Mouse (Mus musculus) MEL (cell line): ENCODE results near the gene Angptl8. TPM values are rescaled to one million over a fixed set of nuclear protein-coding genes. Genes with fewer than 3 reads are reported as not detected.

Experiments used
- DNase-seq: peaks from one replicate; pipeline ENCODE4 v3.0.0; 2011; ENCODE audit warnings: low read depth, low spot score
- H3K27ac ChIP-seq: 2 replicates; pipeline ENCODE4 v1.5.1; 2012; ENCODE audit warnings: low read depth, mild to moderate bottlenecking, control low read depth, low read length, moderate library complexity; ENCODE audit not compliant: control insufficient read depth
- H3K27me3 ChIP-seq, 2 experiments: fragments of 150-350 bp in 1 of 2; sonication (generic) in 1 of 2; 2 replicates each; pipeline ENCODE4 v1.6.1; 2012; ENCODE audit warnings: low read length in 2 of 2, mild to moderate bottlenecking in 2 of 2, improper control_type of control experiment in 1 of 2, moderate library complexity in 1 of 2; ENCODE audit not compliant: insufficient read depth in 2 of 2, control insufficient read depth in 1 of 2
- H3K36me3 ChIP-seq, 2 experiments: 2 replicates each; pipeline ENCODE4 v1.6.1; 2012 to 2014; ENCODE audit warnings: low read length in 2 of 2, improper control_type of control experiment in 1 of 2, inconsistent platforms in 1 of 2, mild to moderate bottlenecking in 1 of 2; ENCODE audit not compliant: insufficient read depth in 2 of 2, control insufficient read depth in 1 of 2
- H3K4me1 ChIP-seq, 2 experiments: fragments of 150-350 bp in 1 of 2; sonication (generic) in 1 of 2; 2 replicates each; pipeline ENCODE4 v1.6.1; 2012; ENCODE audit warnings: low read length in 2 of 2, improper control_type of control experiment in 1 of 2, mild to moderate bottlenecking in 1 of 2; ENCODE audit not compliant: insufficient read depth in 2 of 2, control insufficient read depth in 1 of 2
- H3K4me3 ChIP-seq, 2 experiments: fragments of 150-350 bp in 1 of 2; sonication (generic) in 1 of 2; 2 replicates each; pipeline ENCODE4 v1.5.1; 2012; ENCODE audit warnings: low read depth in 2 of 2, low read length in 2 of 2, mild to moderate bottlenecking in 2 of 2, moderate library complexity in 2 of 2, control low read depth in 1 of 2, improper control_type of control experiment in 1 of 2; ENCODE audit not compliant: control insufficient read depth in 1 of 2, insufficient read depth in 1 of 2
- H3K79me2 ChIP-seq: 2 replicates; pipeline ENCODE4 v1.6.1; 2012; ENCODE audit warnings: mild to moderate bottlenecking, low read length, moderate library complexity; ENCODE audit not compliant: control insufficient read depth, poor library complexity, insufficient read depth
- H3K9ac ChIP-seq: 2 replicates; pipeline ENCODE4 v1.6.1; 2012; ENCODE audit warnings: low read depth, mild to moderate bottlenecking, control low read depth, low read length, moderate library complexity; ENCODE audit not compliant: control insufficient read depth, poor library complexity, severe bottlenecking
- H3K9me3 ChIP-seq: fragments of 150-350 bp; sonication (generic); replicated peaks from 2 replicates; pipeline ENCODE4 v1.6.1; 2012; ENCODE audit warnings: mild to moderate bottlenecking, low read length, improper control_type of control experiment, moderate library complexity; ENCODE audit not compliant: insufficient read depth
- BHLHE40 ChIP-seq: IDR thresholded peaks from 2 replicates; pipeline ENCODE4 v1.6.1; 2012; ENCODE audit warnings: low read depth, mild to moderate bottlenecking, inconsistent platforms, low read length, improper control_type of control experiment, borderline replicate concordance
- CHD2 ChIP-seq: IDR thresholded peaks from 2 replicates; pipeline ENCODE4 v1.6.1; 2011; ENCODE audit warnings: low read length, improper control_type of control experiment
- CTCF ChIP-seq, 3 experiments: IDR thresholded peaks in 2 of 3; conservative IDR thresholded peaks in 1 of 3; 2 replicates each; pipeline ENCODE4 v1.5.1; 2011 to 2012; ENCODE audit warnings: low read length in 3 of 3, low read depth in 2 of 3, mild to moderate bottlenecking in 2 of 3, improper control_type of control experiment in 1 of 3, inconsistent platforms in 1 of 3, mixed read lengths in 1 of 3, moderate library complexity in 1 of 3; ENCODE audit not compliant: control insufficient read depth in 1 of 3, insufficient read depth in 1 of 3, poor library complexity in 1 of 3, severe bottlenecking in 1 of 3
- E2F4 ChIP-seq: IDR thresholded peaks from 2 replicates; pipeline ENCODE4 v1.6.1; 2011; ENCODE audit warnings: low read depth, low read length, improper control_type of control experiment, borderline replicate concordance
- ELF1 ChIP-seq: IDR thresholded peaks from 2 replicates; pipeline ENCODE4 v1.6.1; 2014; ENCODE audit warnings: low read depth, mild to moderate bottlenecking, inconsistent platforms, low read length, improper control_type of control experiment, moderate library complexity
- EP300 ChIP-seq, 2 experiments: IDR thresholded peaks; 2 replicates each; pipeline ENCODE4 v1.6.1; 2011; ENCODE audit warnings: improper control_type of control experiment in 2 of 2, low read length in 2 of 2, low read depth in 1 of 2, mild to moderate bottlenecking in 1 of 2
- ETS1 ChIP-seq: IDR thresholded peaks from 2 replicates; pipeline ENCODE4 v1.6.1; 2012; ENCODE audit warnings: low read depth, mild to moderate bottlenecking, inconsistent platforms, low read length, improper control_type of control experiment, moderate library complexity
- GABPA ChIP-seq: IDR thresholded peaks from 2 replicates; pipeline ENCODE4 v1.6.1; 2012; ENCODE audit warnings: low read depth, mild to moderate bottlenecking, inconsistent platforms, low read length, improper control_type of control experiment, moderate library complexity
- GATA1 ChIP-seq: IDR thresholded peaks from 2 replicates; pipeline ENCODE4 v1.6.1; 2011; ENCODE audit warnings: low read depth, low read length, improper control_type of control experiment
- JUND ChIP-seq: IDR thresholded peaks from 2 replicates; pipeline ENCODE4 v1.6.1; 2011; ENCODE audit warnings: low read depth, mild to moderate bottlenecking, improper control_type of control experiment, low read length
- KAT2A ChIP-seq: conservative IDR thresholded peaks from 2 replicates; pipeline ENCODE4 v1.6.1; 2012; ENCODE audit warnings: low read depth, low read length, improper control_type of control experiment, inconsistent platforms
- MAFK ChIP-seq: IDR thresholded peaks from 2 replicates; pipeline ENCODE4 v1.6.1; 2011; ENCODE audit warnings: low read depth, mild to moderate bottlenecking, low read length, improper control_type of control experiment, borderline replicate concordance
- MAX ChIP-seq: IDR thresholded peaks from 2 replicates; pipeline ENCODE4 v1.6.1; 2011; ENCODE audit warnings: low read length, improper control_type of control experiment
- MAZ ChIP-seq: IDR thresholded peaks from 2 replicates; pipeline ENCODE4 v1.6.1; 2012; ENCODE audit warnings: low read depth, mild to moderate bottlenecking, inconsistent platforms, low read length, improper control_type of control experiment
- MEF2A ChIP-seq: IDR thresholded peaks from 2 replicates; pipeline ENCODE4 v1.6.1; 2014; ENCODE audit warnings: low read depth, mild to moderate bottlenecking, inconsistent platforms, low read length, improper control_type of control experiment; ENCODE audit not compliant: poor library complexity, insufficient replicate concordance, severe bottlenecking; ENCODE audit errors: extremely low read depth
- MXI1 ChIP-seq: IDR thresholded peaks from 2 replicates; pipeline ENCODE4 v1.6.1; 2011; ENCODE audit warnings: mild to moderate bottlenecking, low read depth, low read length, improper control_type of control experiment
- MYB ChIP-seq: IDR thresholded peaks from 2 replicates; pipeline ENCODE4 v1.6.1; 2011; ENCODE audit warnings: mild to moderate bottlenecking, low read depth, low read length, improper control_type of control experiment
- MYC ChIP-seq: IDR thresholded peaks from 2 replicates; pipeline ENCODE4 v1.6.1; 2011; ENCODE audit warnings: low read depth, mild to moderate bottlenecking, low read length, improper control_type of control experiment, moderate library complexity
- NELFE ChIP-seq: IDR thresholded peaks from 2 replicates; pipeline ENCODE4 v1.6.1; 2011; ENCODE audit warnings: low read depth, low read length, improper control_type of control experiment
- NRF1 ChIP-seq: IDR thresholded peaks from 2 replicates; pipeline ENCODE4 v1.6.1; 2014; ENCODE audit warnings: low read depth, mild to moderate bottlenecking, inconsistent platforms, low read length, improper control_type of control experiment, moderate library complexity; ENCODE audit not compliant: poor library complexity, insufficient read depth, severe bottlenecking
- POLR2AphosphoS2 ChIP-seq: IDR thresholded peaks from 2 replicates; pipeline ENCODE4 v1.6.1; 2011; ENCODE audit warnings: low read length, improper control_type of control experiment
- POLR2AphosphoS5 ChIP-seq: IDR thresholded peaks from 2 replicates; pipeline ENCODE4 v1.6.1; 2012; ENCODE audit warnings: low read depth, borderline replicate concordance, mild to moderate bottlenecking, inconsistent platforms, low read length, moderate library complexity, mixed read lengths
- RAD21 ChIP-seq: IDR thresholded peaks from 2 replicates; pipeline ENCODE4 v1.6.1; 2011; ENCODE audit warnings: mild to moderate bottlenecking, low read depth, low read length, improper control_type of control experiment
- RCOR1 ChIP-seq: IDR thresholded peaks from 2 replicates; pipeline ENCODE4 v1.6.1; 2012; ENCODE audit warnings: low read depth, mild to moderate bottlenecking, inconsistent platforms, low read length, improper control_type of control experiment
- SIN3A ChIP-seq: IDR thresholded peaks from 2 replicates; pipeline ENCODE4 v1.6.1; 2012; ENCODE audit warnings: low read length, improper control_type of control experiment, inconsistent platforms
- SMC3 ChIP-seq: IDR thresholded peaks from 2 replicates; pipeline ENCODE4 v1.6.1; 2011; ENCODE audit warnings: low read depth, low read length, improper control_type of control experiment
- TAL1 ChIP-seq: IDR thresholded peaks from 2 replicates; pipeline ENCODE4 v1.6.1; 2012; ENCODE audit warnings: mild to moderate bottlenecking, inconsistent platforms, low read length, moderate library complexity, mixed read lengths
- TBP ChIP-seq: IDR thresholded peaks from 2 replicates; pipeline ENCODE4 v1.8.0; 2011; ENCODE audit warnings: low read depth, low read length, improper control_type of control experiment
- TCF12 ChIP-seq: IDR thresholded peaks from 2 replicates; pipeline ENCODE4 v1.6.1; 2014; ENCODE audit warnings: low read depth, mild to moderate bottlenecking, inconsistent platforms, low read length, improper control_type of control experiment, moderate library complexity
- UBTF ChIP-seq: IDR thresholded peaks from 2 replicates; pipeline ENCODE4 v1.6.1; 2012; ENCODE audit warnings: low read depth, mild to moderate bottlenecking, inconsistent platforms, low read length, improper control_type of control experiment, moderate library complexity, borderline replicate concordance; ENCODE audit not compliant: insufficient read depth
- USF2 ChIP-seq, 2 experiments: IDR thresholded peaks; 2 replicates each; pipeline ENCODE4 v1.6.1; 2011 to 2012; ENCODE audit warnings: improper control_type of control experiment in 2 of 2, low read length in 2 of 2, borderline replicate concordance in 1 of 2, inconsistent platforms in 1 of 2, low read depth in 1 of 2, mild to moderate bottlenecking in 1 of 2; ENCODE audit not compliant: insufficient read depth in 1 of 2
- ZC3H11A ChIP-seq: IDR thresholded peaks from 2 replicates; pipeline ENCODE4 v1.6.1; 2012; ENCODE audit warnings: low read depth, mild to moderate bottlenecking, inconsistent platforms, low read length, improper control_type of control experiment
- ZKSCAN1 ChIP-seq: IDR thresholded peaks from 2 replicates; pipeline ENCODE4 v1.6.1; 2012; ENCODE audit warnings: low read depth, mild to moderate bottlenecking, inconsistent platforms, low read length, improper control_type of control experiment, moderate library complexity
- ZMIZ1 ChIP-seq: IDR thresholded peaks from 2 replicates; pipeline ENCODE4 v1.6.1; 2012; ENCODE audit warnings: low read depth, mild to moderate bottlenecking, inconsistent platforms, low read length, improper control_type of control experiment, moderate library complexity
- ZNF384 ChIP-seq: IDR thresholded peaks from 2 replicates; pipeline ENCODE4 v1.6.1; 2012; ENCODE audit warnings: low read depth, mild to moderate bottlenecking, inconsistent platforms, low read length, improper control_type of control experiment
- polyA plus RNA-seq, 2 experiments: library from polyadenylated mRNA; stranded (reverse) in 1 of 2; unstranded in 1 of 2; fragments of >175 nt in 1 of 2; fragments of >200 nt in 1 of 2; gene quantifications; 2 replicates each; pipeline versions ENCODE4 v1.2.1 to v1.2.4; 2012; ENCODE audit warnings: low replicate concordance in 2 of 2, low read depth in 1 of 2; ENCODE audit not compliant: insufficient read length in 2 of 2, insufficient read depth in 1 of 2, missing spikeins in 1 of 2
- total RNA-seq: library from RNA; depleted of rRNA; stranded (reverse); fragments of 300-350 nt; gene quantifications from 2 replicates; pipeline ENCODE4 v1.2.3, GENCODE M21; 2012

Gene Angptl8
- total and polyA plus RNA-seq, 3 experiments, result 0.25 TPM; not detected in 2

DNA sequence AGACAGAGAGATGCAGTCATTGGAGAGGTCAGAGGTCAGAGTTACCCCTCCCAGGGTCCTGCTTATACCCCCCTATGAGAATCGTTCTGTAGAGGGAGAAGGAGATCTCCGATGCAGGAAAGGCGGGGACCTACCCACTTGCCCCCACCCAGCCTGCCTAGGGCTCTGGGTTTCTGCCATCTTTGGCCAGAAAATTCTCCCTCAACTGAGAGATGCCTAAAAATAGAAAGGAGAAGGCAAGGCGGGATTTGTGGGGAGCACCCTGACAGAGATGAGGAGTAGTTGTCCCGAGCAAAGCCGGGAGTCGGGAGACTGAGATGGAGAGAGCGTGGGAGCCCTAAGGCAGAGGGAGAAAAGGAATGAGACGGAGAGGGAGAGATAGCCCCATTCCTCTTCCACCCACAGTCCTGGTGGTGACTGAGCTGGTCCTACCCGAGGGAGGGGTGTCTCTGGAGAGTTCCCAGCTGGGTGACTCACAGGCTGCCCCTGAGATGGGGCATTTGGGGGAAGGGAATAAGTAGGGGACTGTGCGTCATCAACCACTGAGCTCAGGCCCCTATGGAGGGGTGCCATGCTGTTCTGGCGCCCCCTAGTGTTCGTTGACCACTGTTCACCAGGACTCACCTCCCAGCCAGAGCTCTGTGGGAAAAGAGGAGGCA lies 31.2 kb upstream of the Angptl8 start:
- no peaks in the 10 kb centered on the region for H3K79me2 ChIP-seq
- DNase-seq, result peak; percentile 95
- peak overlapping the region; percentile 47 for H3K9ac ChIP-seq
- H3K9me3 ChIP-seq, result no peaks in the 10 kb centered on the region
- H3K4me1 ChIP-seq, result no peaks in the 10 kb centered on the region
- no peaks in the 10 kb centered on the region for H3K27me3 ChIP-seq
- H3K4me3 ChIP-seq, result peak overlapping the region; percentile 35 to 39; a peak in 3 of 4 replicates
- no peak overlapping the region for H3K27ac ChIP-seq
- no peaks in the 10 kb centered on the region for H3K36me3 ChIP-seq
- 0 out of 2 replicates have a peak, but pooled peaks have one; percentile 76 for TF ChIP-seq UBTF
- no peak for TF ChIP-seq MYB
- TF ChIP-seq MXI1, result 0 out of 2 replicates have a peak, but pooled peaks have one; percentile 10
- TF ChIP-seq ZKSCAN1, result no peak
- peak; percentile 98 for TF ChIP-seq ZC3H11A
- TF ChIP-seq MYC, result peak; percentile 78; the same call in 1 of the 2 replicates
- peak; percentile 61 for TF ChIP-seq BHLHE40
- TF ChIP-seq RCOR1, result no peak
- TF ChIP-seq USF2 (IDR thresholded peaks at IDR 0.05; ENCODE audit: borderline replicate concordance in 1 of 2, insufficient read depth in 1 of 2, low read depth in 1 of 2, low read length in 2 of 2), result no peak
- TF ChIP-seq ELF1, result no peak
- no peak for TF ChIP-seq KAT2A
- TF ChIP-seq E2F4, result 0 out of 2 replicates have a peak, but pooled peaks have one; percentile 22
- TF ChIP-seq RAD21, result no peak; the same call in none of the 2 replicates
- no peak for TF ChIP-seq ETS1
- no peak; the same call in 1 of the 2 replicates for TF ChIP-seq CHD2
- TF ChIP-seq POLR2AphosphoS2, result no peak
- no peak for TF ChIP-seq NRF1
- no peak for TF ChIP-seq TAL1
- 0 out of 2 replicates have a peak, but pooled peaks have one; percentile 41 for TF ChIP-seq TCF12
- 0 out of 2 replicates have a peak, but pooled peaks have one; percentile 12 for TF ChIP-seq MAX
- TF ChIP-seq MAZ, result peak; percentile 93
- peak; percentile 61; the same call in 1 of the 2 replicates for TF ChIP-seq JUND
- 0 out of 2 replicates have a peak, but pooled peaks have one; percentile 8 for TF ChIP-seq TBP
- TF ChIP-seq CTCF (IDR thresholded peaks at IDR 0.05 in 2 of 3, conservative IDR thresholded peaks at IDR 0.05 in 1 of 3; ENCODE audit: control insufficient read depth in 1 of 3, insufficient read depth in 1 of 3, low read depth in 2 of 3, low read length in 3 of 3, poor library complexity in 1 of 3, severe bottlenecking in 1 of 3), result peak in 2 of 3 experiments; percentile 100
- TF ChIP-seq ZMIZ1, result no peak
- TF ChIP-seq SMC3, result peak; percentile 99
- TF ChIP-seq GABPA, result no peak
- no peak for TF ChIP-seq EP300 (IDR thresholded peaks at IDR 0.05; ENCODE audit: low read depth in 1 of 2, low read length in 2 of 2)
- peak; percentile 61 for TF ChIP-seq SIN3A
- no peak for TF ChIP-seq ZNF384
- TF ChIP-seq POLR2AphosphoS5, result no peak
- TF ChIP-seq MEF2A, result no peak
- 0 out of 2 replicates have a peak, but pooled peaks have one; percentile 29 for TF ChIP-seq GATA1
- no peak for TF ChIP-seq MAFK
- TF ChIP-seq NELFE, result peak; percentile 37
